In genomic region chr11:79777988-79778387, GRCm38 (mm10) we compare ENCODE assay signal across 13 mouse cellular contexts.
DNase-seq lines count a peak whose midpoint lies in the region; ATAC-seq and TF ChIP-seq lines count a peak whose summit lies in the region.
"Had no signal": no experiment of that assay in that cellular context is flagged by ENCODE, and none has a peak within 500 bp of the region (broad histone marks: within the 10 kb centered on the region; RNA-seq: fewer than 3 reads in every experiment).

No protein-coding gene starts in this region.

- no peaks in the 10 kb centered on the region for H3K79me2 ChIP-seq in myocyte (ENCODE audit: control insufficient read depth, insufficient read depth)

- no peak for TF ChIP-seq POLR2A in lung, adult 2 months (IDR thresholded peaks at IDR 0.05; ENCODE audit: borderline replicate concordance, extremely low read depth, low read depth, low read length)
- TF ChIP-seq POLR2A in myocyte (IDR thresholded peaks at IDR 0.05; ENCODE audit: insufficient read length, low read depth): no peak
- TF ChIP-seq POLR2A in thymus, adult 2 months (IDR thresholded peaks at IDR 0.05; ENCODE audit: control insufficient read depth, extremely low read depth, insufficient read depth, low read length, poor library complexity): no peak

- 7% methylated on average over 2 of the region's 2 CpGs for WGBS in lung, postnatal 0 days
- 18% methylated on average over 2 of the region's 2 CpGs for WGBS in lung, adult 2 months
- WGBS in heart, embryonic 10.5 days: 21% methylated on average over 2 of the region's 2 CpGs
- 59% methylated on average over 2 of the region's 2 CpGs for WGBS in thymus, adult 2 months

- H3K27ac ChIP-seq in gastrocnemius, adult 2 months: no peak overlapping the region
- H3K27ac ChIP-seq in lung, postnatal 0 days (ENCODE audit: low read length): no peak overlapping the region
- peak overlapping the region; percentile 65; the same call in 1 of the 2 replicates for H3K27ac ChIP-seq in heart, embryonic 10.5 days
- H3K27ac ChIP-seq in thymus, adult 2 months (ENCODE audit: control insufficient read depth, insufficient read depth, low read length): no peak overlapping the region
- H3K27ac ChIP-seq: limb, embryonic 13.5 days; stomach, embryonic 15.5 days had no signal

- H3ac ChIP-seq in myocyte (ENCODE audit: control insufficient read depth, insufficient read length): no peak overlapping the region

- intact Hi-C loops in gastrocnemius, adult 2 months (cut with DNase I): no loop called here

- H3K4me2 ChIP-seq in lung, postnatal 0 days (replicated peaks; ENCODE audit: low read depth, low read length): no peak overlapping the region
- peak overlapping the region; percentile 72 for H3K4me2 ChIP-seq in myocyte (ENCODE audit: low read depth)
- H3K4me2 ChIP-seq: limb, embryonic 13.5 days; stomach, embryonic 15.5 days had no signal

- no peaks in the 10 kb centered on the region for H3K27me3 ChIP-seq in lung, postnatal 0 days (replicated peaks; ENCODE audit: insufficient read depth, low read length)
- H3K27me3 ChIP-seq in heart, embryonic 10.5 days (ENCODE audit: insufficient read depth, poor library complexity, severe bottlenecking): no peaks in the 10 kb centered on the region
- H3K27me3 ChIP-seq in myocyte (ENCODE audit: control insufficient read depth, insufficient read depth, insufficient read length): no peaks in the 10 kb centered on the region
- no peaks in the 10 kb centered on the region for H3K27me3 ChIP-seq in thymus, adult 2 months (ENCODE audit: control insufficient read depth, insufficient read depth, low read length)
- H3K27me3 ChIP-seq: limb, embryonic 13.5 days; stomach, embryonic 15.5 days had no signal

- H3K4me3 ChIP-seq in gastrocnemius, adult 2 months: no peak overlapping the region
- no peak overlapping the region for H3K4me3 ChIP-seq in lung, postnatal 0 days (ENCODE audit: low read depth, low read length)
- no peak overlapping the region for H3K4me3 ChIP-seq in lung, adult 2 months (replicated peaks; ENCODE audit: extremely low read depth, low read depth, low read length)
- no peak overlapping the region for H3K4me3 ChIP-seq in heart, embryonic 10.5 days
- no peak overlapping the region for H3K4me3 ChIP-seq in myocyte
- no peak overlapping the region for H3K4me3 ChIP-seq in thymus, adult 2 months (ENCODE audit: control insufficient read depth, insufficient read depth, low read length)
- H3K4me3 ChIP-seq: limb, embryonic 13.5 days; stomach, embryonic 15.5 days had no signal

- H3K36me3 ChIP-seq in lung, postnatal 0 days (ENCODE audit: insufficient read depth, low read length): no peaks in the 10 kb centered on the region
- H3K36me3 ChIP-seq in heart, embryonic 10.5 days: no peaks in the 10 kb centered on the region
- H3K36me3 ChIP-seq in myocyte (ENCODE audit: control insufficient read depth, insufficient read depth): no peaks in the 10 kb centered on the region
- H3K36me3 ChIP-seq in thymus, adult 2 months (ENCODE audit: control insufficient read depth, insufficient read depth, low read length): no peaks in the 10 kb centered on the region
- H3K36me3 ChIP-seq: limb, embryonic 13.5 days; stomach, embryonic 15.5 days had no signal

- DNase-seq in gastrocnemius, adult 2 months: peak; percentile 44
- DNase-seq in gastrocnemius, postnatal 25 days: no peak
- peak; percentile 50 for DNase-seq in lung, postnatal 0 days (ENCODE audit: low spot score)
- DNase-seq in lung, adult 2 months: no peak
- DNase-seq in heart, embryonic 10.5 days (ENCODE audit: low spot score): no peak
- DNase-seq in embryo, embryonic 10.5 days (ENCODE audit: low spot score): no peak
- DNase-seq in thymus, adult 2 months: no peak
- DNase-seq: cerebellum, adult 9-10 months; retina, postnatal 1 day had no signal

- peaks cover 8% of the 10 kb centered on the region; the same call in 1 of the 2 replicates for H3K4me1 ChIP-seq in lung, postnatal 0 days (ENCODE audit: insufficient read depth, low read depth, low read length)
- peaks cover 12% of the 10 kb centered on the region for H3K4me1 ChIP-seq in lung, adult 2 months (ENCODE audit: control insufficient read depth, insufficient read depth, low read length)
- peaks cover 44% of the 10 kb centered on the region for H3K4me1 ChIP-seq in heart, embryonic 10.5 days
- H3K4me1 ChIP-seq in thymus, adult 2 months (replicated peaks; ENCODE audit: control insufficient read depth, insufficient read depth, low read length): no peaks in the 10 kb centered on the region

- ATAC-seq in lung, postnatal 0 days: peak; percentile 49
- ATAC-seq: midbrain, embryonic 16.5 days had no signal

- TF ChIP-seq CTCF in gastrocnemius, adult 2 months (IDR thresholded peaks at IDR 0.05): no peak
- no peak for TF ChIP-seq CTCF in lung, postnatal 0 days (IDR thresholded peaks at IDR 0.05)
- TF ChIP-seq CTCF in lung, adult 2 months (IDR thresholded peaks at IDR 0.05; ENCODE audit: insufficient read depth, low read length): no peak
- TF ChIP-seq CTCF in thymus, adult 2 months (IDR thresholded peaks at IDR 0.05; ENCODE audit: borderline replicate concordance, control insufficient read depth, extremely low read depth, insufficient read depth, low read length, poor library complexity): no peak

- no peak for TF ChIP-seq EP300 in lung, postnatal 0 days (IDR thresholded peaks at IDR 0.05)

- no peak overlapping the region for H3K9ac ChIP-seq in lung, postnatal 0 days (replicated peaks; ENCODE audit: low read depth)
- H3K9ac ChIP-seq: limb, embryonic 13.5 days; stomach, embryonic 15.5 days had no signal

- H3K9me3 ChIP-seq in lung, postnatal 0 days (ENCODE audit: low read length): no peaks in the 10 kb centered on the region
- H3K9me3 ChIP-seq in heart, embryonic 10.5 days: no peaks in the 10 kb centered on the region
- H3K9me3 ChIP-seq: limb, embryonic 13.5 days; stomach, embryonic 15.5 days had no signal

TF ChIP-seq in myocyte, 11 proteins besides CTCF, POLR2A, EP300 and RAD21:
- TF ChIP-seq REST (IDR thresholded peaks at IDR 0.05; ENCODE audit: insufficient read depth, insufficient read length) (no peak), CEBPB (IDR thresholded peaks at IDR 0.05; ENCODE audit: insufficient read depth, poor library complexity, severe bottlenecking) (0 out of 2 replicates have a peak, but pooled peaks have one; percentile 23), MYOG (IDR thresholded peaks at IDR 0.05; ENCODE audit: control insufficient read depth in 1 of 3, insufficient read depth in 1 of 3, insufficient read length in 2 of 3, low read depth in 2 of 3) (peak in 2 of 3 experiments; percentile 7 to 64), TCF12 (IDR thresholded peaks at IDR 0.05; ENCODE audit: insufficient read depth, poor library complexity, severe bottlenecking) (no peak), MYOD1 (IDR thresholded peaks at IDR 0.05; ENCODE audit: control insufficient read depth in 1 of 3, insufficient read length in 2 of 3, low read depth in 2 of 3) (peak in 2 of 3 experiments; percentile 58 to 68)

Comparison
In these comparisons a context has a peak if more than half of its experiments do, and no peak if none do; other contexts are left out.
1. DNase-seq: peak in gastrocnemius, adult 2 months (single experiment) and lung, postnatal 0 days (single experiment); none in gastrocnemius, postnatal 25 days (single experiment), lung, adult 2 months (single experiment), heart, embryonic 10.5 days (single experiment), embryo, embryonic 10.5 days (single experiment) and thymus, adult 2 months (single experiment).